10 mouse cellular contexts compared by ENCODE assay signal in the genomic region with DNA sequence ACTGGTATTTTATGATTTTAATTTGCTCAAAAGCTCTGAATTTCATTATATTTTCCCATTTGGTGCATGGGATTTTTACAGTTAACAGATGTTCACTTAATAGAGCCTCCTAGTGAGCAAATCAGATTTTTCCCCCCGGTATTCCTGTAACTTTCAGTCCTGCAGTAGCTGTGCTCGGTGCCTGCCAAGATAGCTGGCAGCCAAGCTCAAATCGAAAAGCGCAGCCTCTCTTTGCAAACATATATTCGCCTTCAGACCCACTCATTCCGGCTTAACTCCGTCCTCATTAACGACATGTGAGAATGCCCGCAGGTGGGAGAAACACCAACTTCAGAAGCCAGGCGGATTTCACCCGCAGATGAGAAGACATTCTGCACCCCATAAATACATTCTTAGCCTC.
DNase-seq lines count a peak whose midpoint lies in the region; ATAC-seq and TF ChIP-seq lines count a peak whose summit lies in the region.
"Had no signal": no experiment of that assay in that cellular context is flagged by ENCODE, and none has a peak within 500 bp of the region (broad histone marks: within the 10 kb centered on the region; RNA-seq: fewer than 3 reads in every experiment).

No protein-coding gene starts in this region.

- ATAC-seq in forebrain, postnatal 0 days = peak; percentile 42
- 0 out of 2 replicates have a peak, but pooled peaks have one; percentile 21 for ATAC-seq in midbrain, embryonic 16.5 days
- ATAC-seq in CD4-positive, CD25-positive, alpha-beta regulatory T cell, adult 4 months = no peak

- H3K27me3 ChIP-seq in forebrain, postnatal 0 days (ENCODE audit: insufficient read depth, low read length) = no peaks in the 10 kb centered on the region
- no peaks in the 10 kb centered on the region for H3K27me3 ChIP-seq in midbrain, embryonic 16.5 days (ENCODE audit: control insufficient read depth, insufficient read depth, low read depth, low read length)
- no peaks in the 10 kb centered on the region for H3K27me3 ChIP-seq in heart, adult 2 months (ENCODE audit: control insufficient read depth, insufficient read depth, low read length)

- no peak overlapping the region for H3K27ac ChIP-seq in left cerebral cortex, adult 2 months
- H3K27ac ChIP-seq in forebrain, postnatal 0 days (ENCODE audit: low read depth, low read length) = no peak overlapping the region; the same call in 1 of the 2 replicates
- peak overlapping the region; percentile 71 for H3K27ac ChIP-seq in midbrain, embryonic 16.5 days (ENCODE audit: low read length)
- H3K27ac ChIP-seq in heart, adult 2 months = no peak overlapping the region

- no peaks in the 10 kb centered on the region for H3K9me3 ChIP-seq in forebrain, postnatal 0 days (ENCODE audit: low read length)
- H3K9me3 ChIP-seq in midbrain, embryonic 16.5 days (replicated peaks; ENCODE audit: control insufficient read depth, low read length, poor library complexity, severe bottlenecking) = no peaks in the 10 kb centered on the region

- TF ChIP-seq POLR2A in heart, adult 2 months (IDR thresholded peaks at IDR 0.05; ENCODE audit: insufficient read depth, low read depth, low read length) = no peak

- 23% methylated on average over 11 of the region's 11 CpGs for WGBS in forebrain, postnatal 0 days
- WGBS in midbrain, embryonic 16.5 days = 40% methylated on average over 11 of the region's 11 CpGs
- WGBS in heart, adult 2 months = 69% methylated on average over 11 of the region's 11 CpGs

- no peak overlapping the region for H3K4me3 ChIP-seq in left cerebral cortex, adult 2 months
- H3K4me3 ChIP-seq in forebrain, postnatal 0 days (ENCODE audit: low read depth, low read length) = 0 out of 2 replicates have a peak overlapping the region, but pooled peaks have one; percentile 7
- no peak overlapping the region for H3K4me3 ChIP-seq in midbrain, embryonic 16.5 days (ENCODE audit: low read depth, low read length)
- no peak overlapping the region for H3K4me3 ChIP-seq in heart, adult 2 months
- H3K4me3 ChIP-seq: myocyte had no signal

- no peak for TF ChIP-seq EP300 in heart, adult 2 months (IDR thresholded peaks at IDR 0.05; ENCODE audit: insufficient read depth, low read depth, low read length)

- H3K4me2 ChIP-seq in forebrain, postnatal 0 days (ENCODE audit: low read depth) = peak overlapping the region; percentile 34
- H3K4me2 ChIP-seq in midbrain, embryonic 16.5 days (ENCODE audit: low read length) = peak overlapping the region; percentile 33; the same call in 1 of the 2 replicates

- intact Hi-C loops in left cerebral cortex, adult 2 months (cut with DNase I) = loop anchor here (10.0 kb wide), 1 partner anchor 179 kb away; no protein-coding TSS in a partner anchor
- intact Hi-C loops in left cerebral cortex, postnatal 10 days (cut with DNase I) = no loop called here
- intact Hi-C loops in heart, adult 2 months (cut with DNase I) = no loop called here

- no peak overlapping the region for H3K9ac ChIP-seq in forebrain, postnatal 0 days
- no peak overlapping the region for H3K9ac ChIP-seq in midbrain, embryonic 16.5 days (ENCODE audit: low read depth, low read length)
- no peak overlapping the region for H3K9ac ChIP-seq in heart, adult 2 months (ENCODE audit: low read depth, low read length)

- H3K79me2 ChIP-seq in heart, adult 2 months (replicated peaks; ENCODE audit: control insufficient read depth, insufficient read depth, low read length) = no peaks in the 10 kb centered on the region

- H3K4me1 ChIP-seq in forebrain, postnatal 0 days (ENCODE audit: insufficient read depth) = peaks cover 5% of the 10 kb centered on the region; the same call in 1 of the 2 replicates
- peaks cover 14% of the 10 kb centered on the region; the same call in 1 of the 2 replicates for H3K4me1 ChIP-seq in midbrain, embryonic 16.5 days (ENCODE audit: control insufficient read depth, insufficient read depth, low read length)
- H3K4me1 ChIP-seq in heart, adult 2 months (ENCODE audit: control insufficient read depth, insufficient read depth, low read length) = no peaks in the 10 kb centered on the region

- H3K36me3 ChIP-seq in forebrain, postnatal 0 days (ENCODE audit: insufficient read depth) = no peaks in the 10 kb centered on the region
- no peaks in the 10 kb centered on the region for H3K36me3 ChIP-seq in midbrain, embryonic 16.5 days (ENCODE audit: control insufficient read depth, insufficient read depth, low read length)
- H3K36me3 ChIP-seq in heart, adult 2 months (ENCODE audit: control insufficient read depth, insufficient read depth, low read length) = no peaks in the 10 kb centered on the region

- peak; percentile 12 to 13 for DNase-seq in left cerebral cortex, adult 2 months (ENCODE audit: extremely low spot score in 1 of 2, low spot score in 2 of 2)
- no peak for DNase-seq in left cerebral cortex, postnatal 10 days (ENCODE audit: extremely low spot score in 1 of 2, low spot score in 2 of 2)
- peak; percentile 60 for DNase-seq in forebrain, postnatal 0 days
- DNase-seq in layer of hippocampus, postnatal 10 days (ENCODE audit: low spot score in 2 of 2) = peak; percentile 8 to 28
- no peak for DNase-seq in liver
- DNase-seq in heart, adult 2 months = no peak
- DNase-seq: cerebellum, adult 8-10 months had no signal

- TF ChIP-seq CTCF in left cerebral cortex, adult 2 months (IDR thresholded peaks at IDR 0.05) = no peak
- no peak for TF ChIP-seq CTCF in forebrain, postnatal 0 days (IDR thresholded peaks at IDR 0.05; ENCODE audit: low read depth)
- TF ChIP-seq CTCF in heart, adult 2 months (IDR thresholded peaks at IDR 0.05) = no peak

Comparison
In these comparisons a context has a peak if more than half of its experiments do, and no peak if none do; other contexts are left out.
1. DNase-seq: peak in left cerebral cortex, adult 2 months (2 of 2), forebrain, postnatal 0 days (single experiment) and layer of hippocampus, postnatal 10 days (2 of 2); none in left cerebral cortex, postnatal 10 days (0 of 2), liver (single experiment) and heart, adult 2 months (0 of 2).